Mouse (Mus musculus): Measurements from ENCODE around the gene Usp19.

GRCm38 (mm10) chr9:108483051-108483790, 7.2 kb upstream of the Usp19 start:
- no peak for TF ChIP-seq EP300 (IDR thresholded peaks at IDR 0.05; ENCODE audit: low read depth)
- no peak for TF ChIP-seq CTCF (IDR thresholded peaks at IDR 0.05; ENCODE audit: low read depth)

Measured in heart, postnatal 0 days (tissue).